Mouse (Mus musculus): ENCODE results near the gene Fnip2. TPM values are rescaled to one million over a fixed set of nuclear protein-coding genes. Genes with fewer than 3 reads are reported as not detected.

The Fnip2 gene
- polyA plus RNA-seq, 1 experiment from 2014 or later = 6.2 TPM

- WGBS (ENCODE audit: insufficient replicate concordance) = 69% methylated on average over 9 of the region's 9 CpGs
- H3K4me2 ChIP-seq = no peak overlapping the region
- peak overlapping the region; percentile 51 for H3K27ac ChIP-seq (ENCODE audit: low read depth, low read length)
- no peaks in the 10 kb centered on the region for H3K9me3 ChIP-seq (replicated peaks; ENCODE audit: control insufficient read depth, low read length)
- no peak overlapping the region for H3K4me3 ChIP-seq (ENCODE audit: low read depth, low read length)
- H3K4me1 ChIP-seq (ENCODE audit: control insufficient read depth, insufficient read depth, low read length) = 0 out of 2 replicates have a peak, but pooled peaks cover 2% of the 10 kb centered on the region
- ATAC-seq (replicated peaks; ENCODE audit: insufficient number of reproducible peaks, low FRiP score, low TSS enrichment) = no peak; the same call in 1 of the 2 replicates
- no peaks in the 10 kb centered on the region for H3K27me3 ChIP-seq (ENCODE audit: control insufficient read depth, insufficient read depth, low read length)
- H3K9ac ChIP-seq (ENCODE audit: low read depth, low read length) = no peak overlapping the region
- H3K36me3 ChIP-seq (ENCODE audit: control insufficient read depth, insufficient read depth, low read length) = no peaks in the 10 kb centered on the region
These were observed 8.4 kb downstream of the Fnip2 start for GRCm38 (mm10) chr3:79559021-79559772.

- whole genome bisulfite sequencing (ENCODE audit: insufficient replicate concordance) = 80% methylated on average over 6 of the region's 6 CpGs
- Histone ChIP-seq H3K4me1 (ENCODE audit: control insufficient read depth, insufficient read depth, low read length) (0 out of 2 replicates have a peak, but pooled peaks cover 2% of the 10 kb centered on the region), H3K27ac (ENCODE audit: low read depth, low read length) (no peak overlapping the region), H3K4me2 (no peak overlapping the region), H3K4me3 (ENCODE audit: low read depth, low read length) (no peak overlapping the region), H3K36me3 (ENCODE audit: control insufficient read depth, insufficient read depth, low read length) (no peaks in the 10 kb centered on the region), H3K9me3 (replicated peaks; ENCODE audit: control insufficient read depth, low read length) (no peaks in the 10 kb centered on the region), H3K9ac (ENCODE audit: low read depth, low read length) (no peak overlapping the region), H3K27me3 (ENCODE audit: control insufficient read depth, insufficient read depth, low read length) (no peaks in the 10 kb centered on the region)
- no peak for ATAC-seq (replicated peaks; ENCODE audit: insufficient number of reproducible peaks, low FRiP score, low TSS enrichment)
These were observed 12.5 kb downstream of the Fnip2 start for GRCm38 (mm10) chr3:79555061-79555460.

- Histone ChIP-seq H3K9me3 (replicated peaks; ENCODE audit: control insufficient read depth, low read length) (no peaks in the 10 kb centered on the region), H3K9ac (ENCODE audit: low read depth, low read length) (no peak overlapping the region), H3K27me3 (ENCODE audit: control insufficient read depth, insufficient read depth, low read length) (no peaks in the 10 kb centered on the region), H3K4me2 (no peak overlapping the region), H3K4me1 (ENCODE audit: control insufficient read depth, insufficient read depth, low read length) (peaks cover under 1% of the 10 kb centered on the region; the same call in 1 of the 2 replicates), H3K27ac (ENCODE audit: low read depth, low read length) (no peak overlapping the region), H3K4me3 (ENCODE audit: low read depth, low read length) (no peak overlapping the region), H3K36me3 (ENCODE audit: control insufficient read depth, insufficient read depth, low read length) (no peaks in the 10 kb centered on the region)
- ATAC-seq (replicated peaks; ENCODE audit: insufficient number of reproducible peaks, low FRiP score, low TSS enrichment) = no peak
- 87% methylated on average over 3 of the region's 3 CpGs for WGBS (ENCODE audit: insufficient replicate concordance)
These were observed 13.8 kb downstream of the Fnip2 start for GRCm38 (mm10) chr3:79553779-79554178.

GRCm38 (mm10) chr3:79551826-79552552 lies 15.6 kb downstream of the Fnip2 start:
- no peak for ATAC-seq (replicated peaks; ENCODE audit: insufficient number of reproducible peaks, low FRiP score, low TSS enrichment)

GRCm38 (mm10) chr3:79549751-79550393 lies 17.7 kb downstream of the Fnip2 start:
- H3K27ac ChIP-seq (ENCODE audit: low read depth, low read length) = no peak overlapping the region
- H3K27me3 ChIP-seq (ENCODE audit: control insufficient read depth, insufficient read depth, low read length) = no peaks in the 10 kb centered on the region
- H3K4me1 ChIP-seq (ENCODE audit: control insufficient read depth, insufficient read depth, low read length) = no peaks in the 10 kb centered on the region; the same call in 1 of the 2 replicates
- no peak overlapping the region for H3K4me3 ChIP-seq (ENCODE audit: low read depth, low read length)
- no peak overlapping the region for H3K9ac ChIP-seq (ENCODE audit: low read depth, low read length)
- H3K4me2 ChIP-seq = no peak overlapping the region
- no peaks in the 10 kb centered on the region for H3K9me3 ChIP-seq (replicated peaks; ENCODE audit: control insufficient read depth, low read length)
- no peak for ATAC-seq (replicated peaks; ENCODE audit: insufficient number of reproducible peaks, low FRiP score, low TSS enrichment)
- no peaks in the 10 kb centered on the region for H3K36me3 ChIP-seq (ENCODE audit: control insufficient read depth, insufficient read depth, low read length)
- 90% methylated on average over 8 of the region's 8 CpGs for WGBS (ENCODE audit: insufficient replicate concordance)

More at GRCm38 (mm10) chr3:79551826-79552552, 15.6 kb downstream of the Fnip2 start:
- no peaks in the 10 kb centered on the region for H3K9me3 ChIP-seq (replicated peaks; ENCODE audit: control insufficient read depth, low read length)
- no peaks in the 10 kb centered on the region for H3K27me3 ChIP-seq (ENCODE audit: control insufficient read depth, insufficient read depth, low read length)
- H3K4me2 ChIP-seq = no peak overlapping the region
- no peak overlapping the region for H3K9ac ChIP-seq (ENCODE audit: low read depth, low read length)
- no peaks in the 10 kb centered on the region; the same call in 1 of the 2 replicates for H3K4me1 ChIP-seq (ENCODE audit: control insufficient read depth, insufficient read depth, low read length)
- 86% methylated on average over 9 of the region's 10 CpGs for WGBS (ENCODE audit: insufficient replicate concordance)
- H3K4me3 ChIP-seq (ENCODE audit: low read depth, low read length) = no peak overlapping the region
- H3K36me3 ChIP-seq (ENCODE audit: control insufficient read depth, insufficient read depth, low read length) = no peaks in the 10 kb centered on the region
- no peak overlapping the region for H3K27ac ChIP-seq (ENCODE audit: low read depth, low read length)

- H3K4me1 ChIP-seq (ENCODE audit: control insufficient read depth, insufficient read depth, low read length) = no peaks in the 10 kb centered on the region; the same call in 1 of the 2 replicates
- no peak overlapping the region for H3K27ac ChIP-seq (ENCODE audit: low read depth, low read length)
- no peaks in the 10 kb centered on the region for H3K9me3 ChIP-seq (replicated peaks; ENCODE audit: control insufficient read depth, low read length)
- H3K4me3 ChIP-seq (ENCODE audit: low read depth, low read length) = no peak overlapping the region
- H3K9ac ChIP-seq (ENCODE audit: low read depth, low read length) = no peak overlapping the region
- H3K36me3 ChIP-seq (ENCODE audit: control insufficient read depth, insufficient read depth, low read length) = no peaks in the 10 kb centered on the region
- ATAC-seq (replicated peaks; ENCODE audit: insufficient number of reproducible peaks, low FRiP score, low TSS enrichment) = no peak
- WGBS (ENCODE audit: insufficient replicate concordance) = 67% methylated on average over 17 of the region's 17 CpGs
- H3K4me2 ChIP-seq = no peak overlapping the region
- no peaks in the 10 kb centered on the region for H3K27me3 ChIP-seq (ENCODE audit: control insufficient read depth, insufficient read depth, low read length)
These were observed 18.7 kb downstream of the Fnip2 start for GRCm38 (mm10) chr3:79548681-79549437.

GRCm38 (mm10) chr3:79542585-79542984 lies 25.0 kb downstream of the Fnip2 start:
- no peaks in the 10 kb centered on the region for H3K9me3 ChIP-seq (replicated peaks; ENCODE audit: control insufficient read depth, low read length)
- WGBS (ENCODE audit: insufficient replicate concordance) = 27% methylated on average over 6 of the region's 6 CpGs
- peaks cover 8% of the 10 kb centered on the region for H3K4me1 ChIP-seq (ENCODE audit: control insufficient read depth, insufficient read depth, low read length)
- H3K36me3 ChIP-seq (ENCODE audit: control insufficient read depth, insufficient read depth, low read length) = no peaks in the 10 kb centered on the region
- no peaks in the 10 kb centered on the region for H3K27me3 ChIP-seq (ENCODE audit: control insufficient read depth, insufficient read depth, low read length)
- H3K9ac ChIP-seq (ENCODE audit: low read depth, low read length) = no peak overlapping the region
- no peak overlapping the region for H3K27ac ChIP-seq (ENCODE audit: low read depth, low read length)
- no peak overlapping the region for H3K4me2 ChIP-seq
- no peak overlapping the region for H3K4me3 ChIP-seq (ENCODE audit: low read depth, low read length)
- ATAC-seq (replicated peaks; ENCODE audit: insufficient number of reproducible peaks, low FRiP score, low TSS enrichment) = peak; percentile 68

GRCm38 (mm10) chr3:79539656-79540055 lies 27.9 kb downstream of the Fnip2 start:
- Histone ChIP-seq H3K36me3 (ENCODE audit: control insufficient read depth, insufficient read depth, low read length) (no peaks in the 10 kb centered on the region), H3K4me2 (no peak overlapping the region), H3K27ac (ENCODE audit: low read depth, low read length) (no peak overlapping the region), H3K27me3 (ENCODE audit: control insufficient read depth, insufficient read depth, low read length) (no peaks in the 10 kb centered on the region), H3K4me1 (ENCODE audit: control insufficient read depth, insufficient read depth, low read length) (peaks cover 8% of the 10 kb centered on the region), H3K9ac (ENCODE audit: low read depth, low read length) (no peak overlapping the region), H3K4me3 (ENCODE audit: low read depth, low read length) (no peak overlapping the region), H3K9me3 (replicated peaks; ENCODE audit: control insufficient read depth, low read length) (no peaks in the 10 kb centered on the region)
- ATAC-seq (replicated peaks; ENCODE audit: insufficient number of reproducible peaks, low FRiP score, low TSS enrichment) = no peak
